Mouse (Mus musculus): ENCODE results near the gene Gm49380. TPM values are rescaled to one million over a fixed set of nuclear protein-coding genes. Genes with fewer than 3 reads are reported as not detected.
A peak's percentile ranks its signal among the peaks of the same experiment; 100 is the strongest.

The Gm49380 gene
- polyA plus RNA-seq, 1 experiment, result 0.10 TPM

- Histone ChIP-seq H3K4me1 (ENCODE audit: control insufficient read depth, insufficient read depth, low read length) (peaks cover 3% of the 10 kb centered on the region; the same call in 1 of the 2 replicates), H3K4me3 (ENCODE audit: insufficient read depth, low read length) (no peak overlapping the region), H3K27ac (ENCODE audit: insufficient read depth, low read length) (no peak overlapping the region)
- peak; percentile 79 for TF ChIP-seq CTCF (IDR thresholded peaks at IDR 0.05; ENCODE audit: extremely low read depth, insufficient read depth, low read length)
- TF ChIP-seq POLR2A (IDR thresholded peaks at IDR 0.05; ENCODE audit: extremely low read depth, insufficient read depth, low read length), result no peak
Observed at GRCm38 (mm10) chr9:44109360-44110095, 3.8 kb downstream of the Gm49380 start.

- no peak for TF ChIP-seq CTCF (IDR thresholded peaks at IDR 0.05; ENCODE audit: extremely low read depth, insufficient read depth, low read length)
- no peak for TF ChIP-seq POLR2A (IDR thresholded peaks at IDR 0.05; ENCODE audit: extremely low read depth, insufficient read depth, low read length)
- H3K4me1 ChIP-seq (ENCODE audit: control insufficient read depth, insufficient read depth, low read length), result peaks cover 3% of the 10 kb centered on the region; the same call in 1 of the 2 replicates
- no peak overlapping the region for H3K27ac ChIP-seq (ENCODE audit: insufficient read depth, low read length)
- H3K4me3 ChIP-seq (ENCODE audit: insufficient read depth, low read length), result no peak overlapping the region
Observed at GRCm38 (mm10) chr9:44108269-44109055, 4.8 kb downstream of the Gm49380 start.

GRCm38 (mm10) chr9:44107557-44108179 is 5.6 kb downstream of the Gm49380 start:
- no peak overlapping the region for H3K4me3 ChIP-seq (ENCODE audit: insufficient read depth, low read length)
- TF ChIP-seq CTCF (IDR thresholded peaks at IDR 0.05; ENCODE audit: extremely low read depth, insufficient read depth, low read length), result 0 out of 2 replicates have a peak, but pooled peaks have one; percentile 21
- no peak for TF ChIP-seq POLR2A (IDR thresholded peaks at IDR 0.05; ENCODE audit: extremely low read depth, insufficient read depth, low read length)
- H3K27ac ChIP-seq (ENCODE audit: insufficient read depth, low read length), result 0 out of 2 replicates have a peak overlapping the region, but pooled peaks have one; percentile 9
- peaks cover 3% of the 10 kb centered on the region; the same call in 1 of the 2 replicates for H3K4me1 ChIP-seq (ENCODE audit: control insufficient read depth, insufficient read depth, low read length)

- Histone ChIP-seq H3K4me1 (ENCODE audit: control insufficient read depth, insufficient read depth, low read length) (peaks cover 3% of the 10 kb centered on the region; the same call in 1 of the 2 replicates), H3K4me3 (ENCODE audit: insufficient read depth, low read length) (no peak within 1 kb of the TSS), H3K27ac (ENCODE audit: insufficient read depth, low read length) (0 out of 2 replicates have a peak within 1 kb of the TSS, but pooled peaks have one; percentile 9)
- TF ChIP-seq POLR2A (IDR thresholded peaks at IDR 0.05; ENCODE audit: extremely low read depth, insufficient read depth, low read length), result no peak
- TF ChIP-seq CTCF (IDR thresholded peaks at IDR 0.05; ENCODE audit: extremely low read depth, insufficient read depth, low read length), result no peak
Observed at GRCm38 (mm10) chr9:44107110-44107509, 6.2 kb downstream of the Gm49380 start, which contains the start of gene C1qtnf5. Gene C1qtnf5 (plus strand): TSS chr9:44107245.

- Histone ChIP-seq H3K4me1 (ENCODE audit: control insufficient read depth, insufficient read depth, low read length) (peaks cover 3% of the 10 kb centered on the region; the same call in 1 of the 2 replicates), H3K4me3 (ENCODE audit: insufficient read depth, low read length) (no peak overlapping the region), H3K27ac (ENCODE audit: insufficient read depth, low read length) (no peak overlapping the region)
- no peak for TF ChIP-seq CTCF (IDR thresholded peaks at IDR 0.05; ENCODE audit: extremely low read depth, insufficient read depth, low read length)
- no peak for TF ChIP-seq POLR2A (IDR thresholded peaks at IDR 0.05; ENCODE audit: extremely low read depth, insufficient read depth, low read length)
Observed at GRCm38 (mm10) chr9:44106596-44106995, 6.7 kb downstream of the Gm49380 start.

GRCm38 (mm10) chr9:44106182-44106581 is 7.1 kb downstream of the Gm49380 start:
- H3K4me1 ChIP-seq (ENCODE audit: control insufficient read depth, insufficient read depth, low read length), result peaks cover 3% of the 10 kb centered on the region; the same call in 1 of the 2 replicates
- TF ChIP-seq POLR2A (IDR thresholded peaks at IDR 0.05; ENCODE audit: extremely low read depth, insufficient read depth, low read length), result no peak
- H3K4me3 ChIP-seq (ENCODE audit: insufficient read depth, low read length), result no peak overlapping the region
- H3K27ac ChIP-seq (ENCODE audit: insufficient read depth, low read length), result no peak overlapping the region

GRCm38 (mm10) chr9:44105781-44106180 is 7.5 kb downstream of the Gm49380 start:
- H3K27ac ChIP-seq (ENCODE audit: insufficient read depth, low read length), result no peak overlapping the region
- H3K4me3 ChIP-seq (ENCODE audit: insufficient read depth, low read length), result no peak overlapping the region
- TF ChIP-seq POLR2A (IDR thresholded peaks at IDR 0.05; ENCODE audit: extremely low read depth, insufficient read depth, low read length), result no peak
- TF ChIP-seq CTCF (IDR thresholded peaks at IDR 0.05; ENCODE audit: extremely low read depth, insufficient read depth, low read length), result no peak
- peaks cover 3% of the 10 kb centered on the region; the same call in 1 of the 2 replicates for H3K4me1 ChIP-seq (ENCODE audit: control insufficient read depth, insufficient read depth, low read length)

GRCm38 (mm10) chr9:44104881-44105280 is 8.4 kb downstream of the Gm49380 start:
- Histone ChIP-seq H3K27ac (ENCODE audit: insufficient read depth, low read length) (no peak overlapping the region), H3K4me1 (ENCODE audit: control insufficient read depth, insufficient read depth, low read length) (peaks cover 2% of the 10 kb centered on the region; the same call in 1 of the 2 replicates), H3K4me3 (ENCODE audit: insufficient read depth, low read length) (no peak overlapping the region)
- no peak for TF ChIP-seq CTCF (IDR thresholded peaks at IDR 0.05; ENCODE audit: extremely low read depth, insufficient read depth, low read length)
- TF ChIP-seq POLR2A (IDR thresholded peaks at IDR 0.05; ENCODE audit: extremely low read depth, insufficient read depth, low read length), result no peak

GRCm38 (mm10) chr9:44101490-44101889 is 11.8 kb downstream of the Gm49380 start, which contains the start of gene Mfrp:
Gene Mfrp (plus strand): TSS chr9:44101729.
- Histone ChIP-seq H3K27ac (ENCODE audit: insufficient read depth, low read length) (no peak within 1 kb of the TSS), H3K4me3 (ENCODE audit: insufficient read depth, low read length) (no peak within 1 kb of the TSS), H3K4me1 (ENCODE audit: control insufficient read depth, insufficient read depth, low read length) (peaks cover 2% of the 10 kb centered on the region; the same call in 1 of the 2 replicates)
- TF ChIP-seq CTCF (IDR thresholded peaks at IDR 0.05; ENCODE audit: extremely low read depth, insufficient read depth, low read length), result no peak
- no peak for TF ChIP-seq POLR2A (IDR thresholded peaks at IDR 0.05; ENCODE audit: extremely low read depth, insufficient read depth, low read length)
